Mouse (Mus musculus): Measurements from ENCODE around the gene Xlr5a.
"Not testable (repeated sequence)": the region's sequence is repeated elsewhere in the genome, so short reads cannot be mapped to it uniquely, and the experiment has no call there.

- not testable (repeated sequence) for TF ChIP-seq HCFC1 (IDR thresholded peaks at IDR 0.05; ENCODE audit: borderline replicate concordance, insufficient read depth, low read length); MAFK (IDR thresholded peaks at IDR 0.05; ENCODE audit: insufficient read depth, low read depth, low read length); ZC3H11A (IDR thresholded peaks at IDR 0.05; ENCODE audit: borderline replicate concordance, low read depth, low read length)
These were observed 100.8 kb downstream of the Xlr5a start, which contains the start of gene Xlr3b for GRCm38 (mm10) chrX:73191934-73192333.

All from ES-E14 (cell line).